Mouse (Mus musculus) thymus, postnatal 36 days (tissue): ENCODE data around the gene Cyp2c38.
"Not testable (repeated sequence)": the region's sequence is repeated elsewhere in the genome, so short reads cannot be mapped to it uniquely, and the experiment has no call there.

Experiments used
- DNase-seq, 2 experiments: peaks; one replicate each; pipeline ENCODE4 v3.0.0; 2022; ENCODE audit warnings: mixed read lengths in 2 of 2

Cyp2c38 gene

GRCm38 (mm10) chr19:39462941-39463340 is at the start of gene Cyp2c38:
Cyp2c38 (minus strand) TSS chr19:39463075.
- no peak for DNase-seq

GRCm38 (mm10) chr19:39510534-39510933 is 47.7 kb upstream of the Cyp2c38 start, which contains the start of gene Cyp2c39:
Cyp2c39 (plus strand) TSS chr19:39510862.
- no peak for DNase-seq

GRCm38 (mm10) chr19:39509533-39509932 is 46.7 kb upstream of the Cyp2c38 start:
- no peak for DNase-seq

- no peak for DNase-seq
These were observed 43.5 kb upstream of the Cyp2c38 start for GRCm38 (mm10) chr19:39506341-39506740.

GRCm38 (mm10) chr19:39483961-39484360 is 21.1 kb upstream of the Cyp2c38 start:
- DNase-seq, result not testable (repeated sequence)

GRCm38 (mm10) chr19:39463923-39464322 is 1.0 kb upstream of the Cyp2c38 start:
- no peak for DNase-seq
